Mouse (Mus musculus): ENCODE measurements around the gene Myoz1.
"Not testable (repeated sequence)": the region's sequence is repeated elsewhere in the genome, so short reads cannot be mapped to it uniquely, and the experiment has no call there.

Myoz1 gene

GRCm38 (mm10) chr14:20638702-20639101 is 17.6 kb downstream of the Myoz1 start:
- DNase-seq (ENCODE audit: low spot score in 2 of 2), result no peak

GRCm38 (mm10) chr14:20637818-20638574 is 18.3 kb downstream of the Myoz1 start:
- DNase-seq (ENCODE audit: low spot score in 2 of 2), result no peak

GRCm38 (mm10) chr14:20636968-20637367 is 19.4 kb downstream of the Myoz1 start:
- not testable (repeated sequence) for DNase-seq (ENCODE audit: low spot score in 2 of 2)

DNA sequence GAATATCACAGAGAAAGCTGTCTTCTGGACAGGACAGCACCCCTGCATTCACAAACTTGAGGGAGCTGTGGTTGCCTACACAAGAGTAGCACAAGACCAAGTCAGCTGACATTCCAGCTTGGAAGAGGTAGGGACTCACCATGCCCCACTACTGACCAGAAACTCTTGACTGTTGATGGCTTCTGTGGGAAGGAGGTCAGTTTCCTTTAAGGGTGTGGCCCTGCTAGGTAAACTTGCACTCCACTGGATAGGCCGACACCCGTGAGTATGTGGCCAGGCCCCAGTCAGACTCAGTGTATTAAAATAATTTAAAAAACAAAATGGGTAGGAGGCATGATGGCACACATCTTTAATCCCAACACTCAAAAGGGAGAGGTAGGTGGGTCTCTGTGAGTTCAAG is 20.8 kb downstream of the Myoz1 start:
- DNase-seq (ENCODE audit: low spot score in 2 of 2), result no peak

- DNase-seq (ENCODE audit: low spot score in 2 of 2), result no peak
Measured at GRCm38 (mm10) chr14:20631253-20631652, 25.1 kb downstream of the Myoz1 start.

DNA sequence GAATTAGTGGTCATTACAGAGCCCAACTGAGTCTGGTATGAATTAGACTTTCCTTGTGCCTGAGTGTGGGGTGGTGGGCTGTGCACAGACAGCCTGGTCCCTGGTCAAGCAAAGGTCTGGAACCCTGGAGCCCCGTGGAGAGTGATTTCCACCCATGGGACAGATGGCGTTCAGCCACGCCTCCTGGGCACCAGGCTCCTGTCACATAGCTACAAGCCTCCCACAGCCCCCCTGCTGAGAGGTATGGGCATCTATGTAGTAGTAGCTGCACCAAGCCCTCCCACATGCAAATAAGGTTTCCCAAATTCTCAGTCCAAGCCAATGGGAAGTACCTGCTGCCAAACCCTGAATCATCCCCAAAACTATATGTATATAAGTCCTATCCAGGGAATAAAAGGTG is 29.4 kb downstream of the Myoz1 start:
- DNase-seq (ENCODE audit: low spot score in 2 of 2), result no peak

DNA sequence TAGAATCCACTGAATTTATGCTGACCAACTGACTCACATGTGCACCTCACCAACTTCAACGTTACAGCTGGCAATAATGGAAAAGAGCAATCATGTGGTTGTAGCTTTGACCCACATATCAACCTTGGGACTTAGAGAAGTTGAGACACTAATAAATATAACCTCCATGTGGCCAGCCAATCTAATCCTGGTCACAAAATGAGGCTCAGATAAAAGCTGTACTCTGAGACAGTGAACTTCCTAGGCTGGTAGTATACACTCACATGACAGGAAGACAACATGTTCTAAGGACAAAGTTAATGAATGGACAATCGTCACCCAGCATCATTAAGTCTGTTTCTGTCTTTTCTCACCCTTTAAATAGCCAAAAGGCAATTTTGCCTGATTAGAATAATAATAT is 29.9 kb downstream of the Myoz1 start:
- DNase-seq (ENCODE audit: low spot score in 2 of 2), result no peak

DNA sequence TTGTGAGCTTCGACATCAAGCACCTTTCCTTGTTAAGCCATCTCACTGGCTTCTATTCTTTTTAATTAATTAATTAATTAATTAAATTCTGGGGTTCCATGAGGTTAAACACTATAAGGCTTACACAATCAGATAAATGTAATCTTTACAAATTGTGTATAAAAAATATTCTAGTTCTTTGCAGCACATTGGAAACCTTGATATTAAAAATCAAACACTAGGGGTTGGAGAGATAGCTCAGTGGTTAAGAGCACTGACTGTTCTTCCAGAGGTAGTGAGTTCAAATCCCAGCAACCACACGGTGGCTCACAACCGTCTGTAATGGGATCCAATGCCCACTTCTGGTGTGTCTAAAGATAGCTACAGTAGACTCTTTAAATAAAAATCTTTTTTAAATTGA is 33.4 kb downstream of the Myoz1 start:
- no peak for DNase-seq (ENCODE audit: low spot score in 2 of 2)

GRCm38 (mm10) chr14:20622412-20622811 is 33.9 kb downstream of the Myoz1 start:
- no peak for DNase-seq (ENCODE audit: low spot score in 2 of 2)

- no peak for DNase-seq (ENCODE audit: low spot score in 2 of 2)
Measured at GRCm38 (mm10) chr14:20621903-20622302, 34.4 kb downstream of the Myoz1 start.

DNA sequence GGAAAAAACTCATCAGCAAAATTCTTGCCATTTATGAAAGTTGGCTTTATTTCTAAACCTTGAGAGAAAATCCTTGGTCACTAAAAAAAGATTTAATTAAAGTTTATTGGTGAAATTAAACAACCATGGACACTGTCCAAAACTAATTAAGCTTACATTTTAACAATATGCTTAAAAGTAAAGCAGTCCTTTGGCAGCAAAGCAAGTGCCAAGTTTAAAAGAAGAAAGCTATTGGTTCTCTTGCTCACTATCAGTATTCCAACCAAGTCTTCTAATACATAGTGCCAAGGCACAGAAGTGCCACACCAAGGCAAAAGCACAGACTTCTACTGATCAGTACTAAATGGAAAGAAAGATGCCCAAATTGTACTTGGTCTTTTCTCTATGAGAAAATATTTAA is 37.2 kb downstream of the Myoz1 start:
- no peak for DNase-seq (ENCODE audit: low spot score in 2 of 2)

DNA sequence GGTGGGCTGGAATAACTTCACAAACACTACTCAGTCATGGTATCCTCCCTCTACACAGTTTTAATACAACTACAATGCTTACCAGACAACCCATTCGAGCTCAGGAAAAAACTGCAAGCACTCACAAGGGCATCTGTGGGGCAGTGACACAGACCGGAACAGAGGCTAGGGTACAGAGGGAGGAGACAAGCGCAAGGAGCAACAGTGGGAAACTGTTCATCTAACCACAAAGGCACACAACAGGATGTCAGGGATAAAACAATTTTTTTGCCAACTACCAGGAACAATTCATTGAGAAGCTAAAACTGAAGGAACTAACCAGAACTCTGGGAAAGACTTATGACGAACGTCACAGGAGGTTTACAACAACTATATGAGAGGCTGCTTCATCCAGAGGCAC is 38.1 kb downstream of the Myoz1 start:
- no peak for DNase-seq (ENCODE audit: low spot score in 2 of 2)

GRCm38 (mm10) chr14:20616421-20616820 is 39.9 kb downstream of the Myoz1 start:
- peak in 1 of 2 experiments; percentile 20 for DNase-seq (ENCODE audit: low spot score in 2 of 2)

DNA sequence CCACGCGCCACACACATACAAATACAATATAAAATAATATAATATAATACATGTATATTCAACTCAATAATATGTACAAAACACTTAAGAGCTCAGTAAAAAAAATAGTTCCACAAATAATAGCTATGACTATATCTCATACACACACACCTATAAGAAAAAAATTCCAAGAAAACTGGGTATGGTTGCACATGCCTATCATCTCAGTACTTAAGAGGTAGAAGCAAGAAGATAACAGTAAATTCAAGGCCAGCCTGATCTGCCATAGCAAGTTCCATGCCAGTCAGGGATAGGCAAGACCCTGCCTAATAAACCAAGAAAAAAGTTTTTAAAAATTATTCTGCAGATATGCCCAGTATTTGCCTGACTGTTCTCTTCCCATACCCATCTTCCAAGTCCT is 41.3 kb downstream of the Myoz1 start:
- no peak for DNase-seq (ENCODE audit: low spot score in 2 of 2)

- no peak for DNase-seq (ENCODE audit: low spot score in 2 of 2)
Measured at GRCm38 (mm10) chr14:20612820-20613219, 43.5 kb downstream of the Myoz1 start.

DNA sequence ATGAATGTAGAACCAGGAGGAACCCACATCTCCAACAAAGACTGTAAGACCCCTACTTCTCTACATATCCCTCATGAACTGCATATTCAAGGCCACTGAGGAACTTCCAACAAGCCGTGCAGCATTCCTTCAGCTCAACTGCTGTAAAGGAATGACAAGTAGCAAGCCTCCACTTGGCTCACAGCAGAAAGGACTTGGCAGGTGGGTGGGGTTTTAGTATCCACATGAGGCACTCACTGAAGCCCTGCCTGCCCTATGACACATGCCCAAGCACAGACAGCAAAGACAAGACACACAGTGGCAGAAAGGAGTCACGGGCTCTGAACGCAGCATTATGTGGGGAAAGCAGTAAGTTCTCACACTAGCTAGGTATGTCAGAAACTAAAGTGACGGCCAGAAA is 46.2 kb downstream of the Myoz1 start:
- peak in 1 of 2 experiments; percentile 54 for DNase-seq (ENCODE audit: low spot score in 2 of 2)

GRCm38 (mm10) chr14:20609519-20609918 is 46.8 kb downstream of the Myoz1 start:
- no peak for DNase-seq (ENCODE audit: low spot score in 2 of 2)

- no peak for DNase-seq (ENCODE audit: low spot score in 2 of 2)
Measured at GRCm38 (mm10) chr14:20607396-20608126, 48.8 kb downstream of the Myoz1 start.

GRCm38 (mm10) chr14:20601287-20601686 is 55.1 kb downstream of the Myoz1 start:
- no peak for DNase-seq (ENCODE audit: low spot score in 2 of 2)

GRCm38 (mm10) chr14:20600203-20600602 is 56.1 kb downstream of the Myoz1 start:
- no peak for DNase-seq (ENCODE audit: low spot score in 2 of 2)

- no peak for DNase-seq (ENCODE audit: low spot score in 2 of 2)
Measured at GRCm38 (mm10) chr14:20599542-20599941, 56.8 kb downstream of the Myoz1 start.

All from urinary bladder, postnatal 36 days (tissue).